Mouse (Mus musculus) forebrain, postnatal 0 days (tissue): ENCODE data around the gene Isoc2a. TPM values are rescaled to one million over a fixed set of nuclear protein-coding genes. Genes with fewer than 3 reads are reported as not detected.
"Not testable (repeated sequence)": the region's sequence is repeated elsewhere in the genome, so short reads cannot be mapped to it uniquely, and the experiment has no call there.

Experiments used
- ATAC-seq: fragments of 200-750 bp; cut with Nextera tagmentation; 2 replicates; pipeline ENCODE4 v1.8.0; 2017; ENCODE audit warnings: mild to moderate bottlenecking, moderate library complexity
- DNase-seq: peaks from one replicate; pipeline ENCODE4 v3.0.0-alpha.2; 2015
- H3K27ac ChIP-seq: fragments of 300-500 bp; sonication (generic); 2 replicates; pipeline ENCODE4 v1.5.1; 2014; ENCODE audit warnings: low read depth, mild to moderate bottlenecking, antibody characterized with exemption, low read length, moderate library complexity, mixed read lengths
- H3K27me3 ChIP-seq: fragments of 300-500 bp; sonication (generic); 2 replicates; pipeline ENCODE4 v1.6.1; 2014; ENCODE audit warnings: mild to moderate bottlenecking, low read length, mixed read lengths; ENCODE audit not compliant: insufficient read depth
- H3K36me3 ChIP-seq: fragments of 300-500 bp; sonication (generic); 2 replicates; pipeline ENCODE4 v1.6.1; 2014; ENCODE audit warnings: mild to moderate bottlenecking, moderate library complexity; ENCODE audit not compliant: insufficient read depth
- H3K4me1 ChIP-seq: fragments of 300-500 bp; sonication (generic); 2 replicates; pipeline ENCODE4 v1.6.1; 2014; ENCODE audit warnings: antibody characterized with exemption; ENCODE audit not compliant: insufficient read depth
- H3K4me2 ChIP-seq: fragments of 300-500 bp; sonication (generic); 2 replicates; pipeline ENCODE4 v1.6.1; 2014; ENCODE audit warnings: low read depth, mild to moderate bottlenecking, moderate library complexity
- H3K4me3 ChIP-seq: fragments of 300-500 bp; sonication (generic); 2 replicates; pipeline ENCODE4 v1.5.1; 2014; ENCODE audit warnings: low read depth, low read length, mixed read lengths
- H3K9ac ChIP-seq: fragments of 300-500 bp; sonication (generic); 2 replicates; pipeline ENCODE4 v1.6.1; 2014; ENCODE audit warnings: mild to moderate bottlenecking
- H3K9me3 ChIP-seq: fragments of 300-500 bp; sonication (generic); 2 replicates; pipeline ENCODE4 v1.6.1; 2016; ENCODE audit warnings: low read length
- CTCF ChIP-seq: sonication (generic); IDR thresholded peaks from 2 replicates; pipeline ENCODE4 v1.5.1; 2016; ENCODE audit warnings: antibody characterized with exemption, control low read depth, low read depth
- WGBS: fragments of 180-500 bp; shearing (Covaris S2); extraction: QIAGEN DNeasy Blood & Tissue Kit; methylation state at CpG from one replicate; pipeline ENCODE4 v1.1.7; 2014; 5-methylcytosine and 5-hydroxymethylcytosine counted together
- polyA plus RNA-seq: library from polyadenylated mRNA; unstranded; fragments of >200 nt; fragmentation: Nextera tagmentation; extraction: Ambion mirVana; gene quantifications from 2 replicates; pipeline ENCODE4 v1.2.1, GENCODE M21; 2015
- total RNA-seq: library from RNA; depleted of rRNA; stranded (reverse); fragments of >200 nt; gene quantifications from 2 replicates; pipeline ENCODE4 v1.2.3, GENCODE M21; 2014

Gene Isoc2a
- total and polyA plus RNA-seq, 2 experiments from 2014 or later, result 0.39 to 4.9 TPM

GRCm38 (mm10) chr7:4851315-4851688 is 25.7 kb upstream of the Isoc2a start:
- no peaks in the 10 kb centered on the region for H3K9me3 ChIP-seq
- 71% methylated on average over 8 of the region's 8 CpGs for WGBS
- H3K9ac ChIP-seq, result no peak overlapping the region
- no peak overlapping the region for H3K4me3 ChIP-seq
- H3K27ac ChIP-seq, result no peak overlapping the region
- H3K4me2 ChIP-seq, result no peak overlapping the region
- H3K27me3 ChIP-seq, result no peaks in the 10 kb centered on the region
- ATAC-seq (no peak), DNase-seq (no peak)
- no peak for TF ChIP-seq CTCF
- H3K36me3 ChIP-seq, result no peaks in the 10 kb centered on the region
- H3K4me1 ChIP-seq, result no peaks in the 10 kb centered on the region

GRCm38 (mm10) chr7:4853613-4854012 is 23.3 kb upstream of the Isoc2a start:
- Histone ChIP-seq H3K9ac (no peak overlapping the region), H3K4me1 (no peaks in the 10 kb centered on the region), H3K4me3 (no peak overlapping the region), H3K36me3 (no peaks in the 10 kb centered on the region), H3K27ac (no peak overlapping the region), H3K27me3 (no peaks in the 10 kb centered on the region), H3K4me2 (no peak overlapping the region), H3K9me3 (no peaks in the 10 kb centered on the region)
- ATAC-seq, result no peak
- WGBS, result 83% methylated on average over 3 of the region's 3 CpGs
- no peak for DNase-seq
- TF ChIP-seq CTCF, result no peak

GRCm38 (mm10) chr7:4856508-4856907 is 20.4 kb upstream of the Isoc2a start:
- H3K27ac ChIP-seq, result no peak overlapping the region
- H3K36me3 ChIP-seq, result no peaks in the 10 kb centered on the region
- no peak overlapping the region for H3K4me2 ChIP-seq
- no peak for ATAC-seq
- no peak for DNase-seq
- TF ChIP-seq CTCF, result no peak
- no peaks in the 10 kb centered on the region for H3K27me3 ChIP-seq
- whole genome bisulfite sequencing, result 83% methylated on average over 9 of the region's 9 CpGs
- H3K9me3 ChIP-seq, result no peaks in the 10 kb centered on the region
- H3K9ac ChIP-seq, result no peak overlapping the region
- no peaks in the 10 kb centered on the region for H3K4me1 ChIP-seq
- no peak overlapping the region for H3K4me3 ChIP-seq

GRCm38 (mm10) chr7:4857321-4857720 is 19.6 kb upstream of the Isoc2a start:
- no peaks in the 10 kb centered on the region for H3K36me3 ChIP-seq
- no peak overlapping the region for H3K27ac ChIP-seq
- no peaks in the 10 kb centered on the region for H3K9me3 ChIP-seq
- ATAC-seq (no peak), DNase-seq (no peak)
- 57% methylated on average over 7 of the region's 7 CpGs for WGBS
- H3K4me3 ChIP-seq, result no peak overlapping the region
- no peak for TF ChIP-seq CTCF
- no peaks in the 10 kb centered on the region for H3K27me3 ChIP-seq
- no peak overlapping the region for H3K4me2 ChIP-seq
- H3K4me1 ChIP-seq, result no peaks in the 10 kb centered on the region
- no peak overlapping the region for H3K9ac ChIP-seq

- no peak overlapping the region for H3K27ac ChIP-seq
- no peaks in the 10 kb centered on the region for H3K36me3 ChIP-seq
- no peak overlapping the region for H3K4me2 ChIP-seq
- TF ChIP-seq CTCF, result no peak
- WGBS, result 78% methylated on average over 12 of the region's 12 CpGs
- DNase-seq (no peak), ATAC-seq (no peak)
- H3K9me3 ChIP-seq, result no peaks in the 10 kb centered on the region
- H3K9ac ChIP-seq, result no peak overlapping the region
- H3K4me3 ChIP-seq, result no peak overlapping the region
- H3K27me3 ChIP-seq, result no peaks in the 10 kb centered on the region
- no peaks in the 10 kb centered on the region for H3K4me1 ChIP-seq
Observed at GRCm38 (mm10) chr7:4859418-4859978, 17.5 kb upstream of the Isoc2a start.

GRCm38 (mm10) chr7:4860926-4861325 is 16.0 kb upstream of the Isoc2a start:
- not testable (repeated sequence) for H3K9ac ChIP-seq, DNase-seq, H3K36me3 ChIP-seq, H3K4me2 ChIP-seq, H3K4me1 ChIP-seq, H3K4me3 ChIP-seq, H3K27ac ChIP-seq, H3K9me3 ChIP-seq, H3K27me3 ChIP-seq, ATAC-seq
- 81% methylated on average over 3 of the region's 3 CpGs for whole genome bisulfite sequencing

- Histone ChIP-seq H3K27me3 (no peaks in the 10 kb centered on the region), H3K36me3 (no peaks in the 10 kb centered on the region)
- WGBS, result 52% methylated on average over 1 of the region's 1 CpGs
Observed at GRCm38 (mm10) chr7:4863041-4863440, 13.9 kb upstream of the Isoc2a start.

More at GRCm38 (mm10) chr7:4863041-4863440, 13.9 kb upstream of the Isoc2a start:
- H3K4me1 ChIP-seq, result peaks cover 7% of the 10 kb centered on the region; the same call in 1 of the 2 replicates
- no peak for TF ChIP-seq CTCF
- ATAC-seq, result no peak
- DNase-seq, result peak; percentile 6
- H3K4me2 ChIP-seq, result no peak overlapping the region
- H3K4me3 ChIP-seq, result no peak overlapping the region
- no peak overlapping the region for H3K9ac ChIP-seq
- no peaks in the 10 kb centered on the region for H3K9me3 ChIP-seq
- H3K27ac ChIP-seq, result no peak overlapping the region
